Mouse (Mus musculus): Measurements from ENCODE around the gene Bean1. TPM values are rescaled to one million over a fixed set of nuclear protein-coding genes. Genes with fewer than 3 reads are reported as not detected.

Bean1 gene
- polyA plus RNA-seq (2012; rRNA removed), result 0.03 and 0.04 TPM in 2 replicates

GRCm38 (mm10) chr8:104170118-104171049 is at the start of gene Bean1:
Bean1 (plus strand) TSS chr8:104170442.

DNA sequence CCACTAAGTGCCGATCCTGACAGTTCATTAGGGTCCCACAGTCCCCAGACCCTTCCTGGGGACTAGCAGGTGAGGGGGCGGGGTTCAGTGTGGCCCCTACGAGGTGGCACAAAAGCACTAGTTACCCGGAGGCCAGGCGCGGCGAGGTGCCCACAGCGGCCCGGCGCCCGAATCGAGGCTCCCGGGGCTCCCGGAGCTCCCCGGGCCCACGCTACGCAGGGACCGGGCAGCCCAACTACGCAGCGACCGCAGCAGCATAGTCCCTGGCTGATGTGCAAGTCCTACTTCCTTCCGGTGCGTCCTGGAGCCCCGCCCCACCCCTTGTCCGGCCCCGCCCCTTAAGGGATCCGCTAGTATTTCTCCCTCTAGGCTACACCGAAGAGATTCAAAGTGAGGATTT is 78.0 kb downstream of the Bean1 start, which contains the start of gene Tk2:
Gene Tk2 (minus strand): TSS at position 283 of the 400 bp plus-strand sequence.

GRCm38 (mm10) chr8:104250439-104251367 is 80.5 kb downstream of the Bean1 start, which contains the start of gene Cklf:
Cklf (plus strand) TSS chr8:104250861.

Other genes with a start within 250 kb of the Bean1 start
- gene Cdh5, start 68.8 kb upstream of the Bean1 start, polyA plus RNA-seq (2012; rRNA removed), result 19.1 and 20.4 TPM in 2 replicates
- 7.2 and 7.5 TPM in 2 replicates for gene Tk2, start 78.1 kb downstream of the Bean1 start, polyA plus RNA-seq (2012; rRNA removed)
- 14.2 and 14.7 TPM in 2 replicates for gene Cklf, start 80.4 kb downstream of the Bean1 start, polyA plus RNA-seq (2012; rRNA removed)
- not detected in 2 replicates for gene Cmtm2a, start 122.7 kb downstream of the Bean1 start, polyA plus RNA-seq (2012; rRNA removed)
- gene Gm45711, start 139.6 kb downstream of the Bean1 start, polyA plus RNA-seq (2012; rRNA removed), result not detected in 2 replicates
- not detected in 2 replicates for gene Cmtm1, start 139.7 kb downstream of the Bean1 start, polyA plus RNA-seq (2012; rRNA removed)
- gene Gm11020, start 151.1 kb downstream of the Bean1 start, polyA plus RNA-seq (2012; rRNA removed), result not detected in 2 replicates
- gene Cmtm2b, start 151.8 kb downstream of the Bean1 start, polyA plus RNA-seq (2012; rRNA removed), result not detected in 2 replicates
- gene Cmtm3, start 169.0 kb downstream of the Bean1 start, polyA plus RNA-seq (2012; rRNA removed), result 20.7 and 22.6 TPM in 2 replicates
- 3.2 and 3.5 TPM in 2 replicates for gene Cmtm4, start 225.4 kb downstream of the Bean1 start, polyA plus RNA-seq (2012; rRNA removed)